Mouse (Mus musculus): ENCODE data around the gene Hilpda. TPM values are rescaled to one million over a fixed set of nuclear protein-coding genes. Genes with fewer than 3 reads are reported as not detected.
A peak's percentile ranks its signal among the peaks of the same experiment; 100 is the strongest.

Gene Hilpda
- 34.5 and 36.7 TPM in 2 replicates for polyA plus RNA-seq (2015; fragmentation: Nextera tagmentation; extraction: Ambion mirVana)

GRCm38 (mm10) chr6:29272312-29273072, at the start of gene Hilpda:
Hilpda (plus strand) TSS chr6:29272488.
- H3K27me3 ChIP-seq, result no peaks in the 10 kb centered on the region
- ATAC-seq, result peak; percentile 97
- peak within 1 kb of the TSS; percentile 59 for H3K9ac ChIP-seq (replicated peaks)
- peaks cover 29% of the 10 kb centered on the region for H3K4me1 ChIP-seq (replicated peaks)
- H3K36me3 ChIP-seq, result peaks cover 8% of the 10 kb centered on the region
- H3K27ac ChIP-seq, result no peak within 1 kb of the TSS
- under 1% methylated on average over 46 of the region's 46 CpGs for WGBS
- H3K4me2 ChIP-seq (replicated peaks), result peak within 1 kb of the TSS; percentile 59
- H3K9me3 ChIP-seq, result no peaks in the 10 kb centered on the region
- peak within 1 kb of the TSS; percentile 55 for H3K4me3 ChIP-seq (replicated peaks)

GRCm38 (mm10) chr6:29229265-29229913, 42.9 kb upstream of the Hilpda start:
- 95% methylated on average over 6 of the region's 6 CpGs for WGBS
- ATAC-seq, result peak; percentile 77
- no peaks in the 10 kb centered on the region for H3K36me3 ChIP-seq
- H3K9ac ChIP-seq (replicated peaks), result no peak overlapping the region
- H3K4me3 ChIP-seq (replicated peaks), result no peak overlapping the region
- no peaks in the 10 kb centered on the region for H3K27me3 ChIP-seq
- H3K4me1 ChIP-seq (replicated peaks), result no peaks in the 10 kb centered on the region
- no peak overlapping the region for H3K4me2 ChIP-seq (replicated peaks)
- no peak overlapping the region for H3K27ac ChIP-seq
- H3K9me3 ChIP-seq, result no peaks in the 10 kb centered on the region

- WGBS, result 64% methylated on average over 6 of the region's 6 CpGs
- no peak for ATAC-seq
These were observed 41.9 kb upstream of the Hilpda start for GRCm38 (mm10) chr6:29230386-29230785.

GRCm38 (mm10) chr6:29231799-29232198, 40.5 kb upstream of the Hilpda start:
- ATAC-seq, result no peak
- Histone ChIP-seq H3K36me3 (no peaks in the 10 kb centered on the region), H3K4me1 (replicated peaks) (no peaks in the 10 kb centered on the region), H3K4me2 (replicated peaks) (no peak overlapping the region), H3K4me3 (replicated peaks) (no peak overlapping the region), H3K27ac (no peak overlapping the region), H3K9me3 (no peaks in the 10 kb centered on the region), H3K9ac (replicated peaks) (no peak overlapping the region), H3K27me3 (no peaks in the 10 kb centered on the region)
- WGBS, result 76% methylated on average over 3 of the region's 3 CpGs

More at GRCm38 (mm10) chr6:29230386-29230785, 41.9 kb upstream of the Hilpda start:
- no peak overlapping the region for H3K9ac ChIP-seq (replicated peaks)
- no peak overlapping the region for H3K4me3 ChIP-seq (replicated peaks)
- H3K27ac ChIP-seq, result no peak overlapping the region
- no peak overlapping the region for H3K4me2 ChIP-seq (replicated peaks)
- no peaks in the 10 kb centered on the region for H3K36me3 ChIP-seq
- H3K9me3 ChIP-seq, result no peaks in the 10 kb centered on the region
- H3K4me1 ChIP-seq (replicated peaks), result no peaks in the 10 kb centered on the region
- no peaks in the 10 kb centered on the region for H3K27me3 ChIP-seq

- Histone ChIP-seq H3K27ac (no peak overlapping the region), H3K9me3 (no peaks in the 10 kb centered on the region), H3K27me3 (no peaks in the 10 kb centered on the region), H3K9ac (replicated peaks) (no peak overlapping the region), H3K36me3 (no peaks in the 10 kb centered on the region), H3K4me1 (replicated peaks) (no peaks in the 10 kb centered on the region), H3K4me2 (replicated peaks) (no peak overlapping the region), H3K4me3 (replicated peaks) (no peak overlapping the region)
- WGBS, result 82% methylated on average over 6 of the region's 6 CpGs
- ATAC-seq, result no peak
These were observed 40.0 kb upstream of the Hilpda start for GRCm38 (mm10) chr6:29232321-29232720.

- ATAC-seq, result no peak
These were observed 38.6 kb upstream of the Hilpda start for GRCm38 (mm10) chr6:29233710-29234109.

GRCm38 (mm10) chr6:29234272-29234671, 38.0 kb upstream of the Hilpda start:
- Histone ChIP-seq H3K27me3 (no peaks in the 10 kb centered on the region), H3K4me1 (replicated peaks) (no peaks in the 10 kb centered on the region), H3K9me3 (no peaks in the 10 kb centered on the region), H3K4me3 (replicated peaks) (no peak overlapping the region), H3K36me3 (no peaks in the 10 kb centered on the region), H3K4me2 (replicated peaks) (no peak overlapping the region), H3K27ac (no peak overlapping the region), H3K9ac (replicated peaks) (no peak overlapping the region)
- ATAC-seq, result no peak
- 51% methylated on average over 8 of the region's 8 CpGs for WGBS

More at GRCm38 (mm10) chr6:29233710-29234109, 38.6 kb upstream of the Hilpda start:
- H3K9ac ChIP-seq (replicated peaks), result no peak overlapping the region
- H3K4me2 ChIP-seq (replicated peaks), result no peak overlapping the region
- no peak overlapping the region for H3K27ac ChIP-seq
- no peaks in the 10 kb centered on the region for H3K36me3 ChIP-seq
- no peaks in the 10 kb centered on the region for H3K4me1 ChIP-seq (replicated peaks)
- 70% methylated on average over 3 of the region's 3 CpGs for WGBS
- no peaks in the 10 kb centered on the region for H3K9me3 ChIP-seq
- H3K4me3 ChIP-seq (replicated peaks), result no peak overlapping the region
- no peaks in the 10 kb centered on the region for H3K27me3 ChIP-seq

GRCm38 (mm10) chr6:29240806-29241205, 31.5 kb upstream of the Hilpda start:
- ATAC-seq, result no peak
- no peaks in the 10 kb centered on the region for H3K27me3 ChIP-seq
- H3K4me1 ChIP-seq (replicated peaks), result no peaks in the 10 kb centered on the region
- no peaks in the 10 kb centered on the region for H3K36me3 ChIP-seq
- no peak overlapping the region for H3K4me2 ChIP-seq (replicated peaks)
- WGBS, result 32% methylated on average over 2 of the region's 2 CpGs
- no peak overlapping the region for H3K4me3 ChIP-seq (replicated peaks)
- H3K9me3 ChIP-seq, result no peaks in the 10 kb centered on the region
- no peak overlapping the region for H3K9ac ChIP-seq (replicated peaks)
- H3K27ac ChIP-seq, result no peak overlapping the region

- 57% methylated on average over 2 of the region's 2 CpGs for WGBS
- Histone ChIP-seq H3K4me3 (replicated peaks) (no peak overlapping the region), H3K4me2 (replicated peaks) (no peak overlapping the region), H3K27me3 (no peaks in the 10 kb centered on the region), H3K36me3 (no peaks in the 10 kb centered on the region), H3K9ac (replicated peaks) (no peak overlapping the region), H3K9me3 (no peaks in the 10 kb centered on the region), H3K4me1 (replicated peaks) (no peaks in the 10 kb centered on the region), H3K27ac (no peak overlapping the region)
- no peak for ATAC-seq
These were observed 30.6 kb upstream of the Hilpda start for GRCm38 (mm10) chr6:29241697-29242096.

GRCm38 (mm10) chr6:29242265-29242664, 30.0 kb upstream of the Hilpda start:
- Histone ChIP-seq H3K9me3 (no peaks in the 10 kb centered on the region), H3K36me3 (no peaks in the 10 kb centered on the region), H3K4me1 (replicated peaks) (no peaks in the 10 kb centered on the region), H3K4me2 (replicated peaks) (no peak overlapping the region), H3K9ac (replicated peaks) (no peak overlapping the region), H3K27ac (no peak overlapping the region), H3K27me3 (no peaks in the 10 kb centered on the region), H3K4me3 (replicated peaks) (no peak overlapping the region)
- 53% methylated on average over 1 of the region's 1 CpGs for WGBS
- no peak for ATAC-seq

- WGBS, result 81% methylated on average over 14 of the region's 14 CpGs
- no peak overlapping the region for H3K9ac ChIP-seq (replicated peaks)
- no peaks in the 10 kb centered on the region for H3K4me1 ChIP-seq (replicated peaks)
- no peaks in the 10 kb centered on the region for H3K9me3 ChIP-seq
- H3K27me3 ChIP-seq, result no peaks in the 10 kb centered on the region
- H3K27ac ChIP-seq, result no peak overlapping the region
- H3K36me3 ChIP-seq, result no peaks in the 10 kb centered on the region
- no peak for ATAC-seq
- H3K4me2 ChIP-seq (replicated peaks), result no peak overlapping the region
- no peak overlapping the region for H3K4me3 ChIP-seq (replicated peaks)
These were observed 26.8 kb upstream of the Hilpda start for GRCm38 (mm10) chr6:29245272-29246120.

GRCm38 (mm10) chr6:29246183-29246582, 26.1 kb upstream of the Hilpda start:
- Histone ChIP-seq H3K4me2 (replicated peaks) (no peak overlapping the region), H3K4me3 (replicated peaks) (no peak overlapping the region), H3K27ac (no peak overlapping the region), H3K9ac (replicated peaks) (no peak overlapping the region), H3K9me3 (no peaks in the 10 kb centered on the region), H3K4me1 (replicated peaks) (no peaks in the 10 kb centered on the region), H3K27me3 (no peaks in the 10 kb centered on the region), H3K36me3 (no peaks in the 10 kb centered on the region)
- 81% methylated on average over 3 of the region's 3 CpGs for WGBS
- ATAC-seq, result no peak

All from midbrain, embryonic 13.5 days (tissue).